In genomic region chr11:66525371-66526045, GRCm38 (mm10) we compare ENCODE assay signal across 8 mouse cellular contexts. TPM values are rescaled to one million over a fixed set of nuclear protein-coding genes. Genes with fewer than 3 reads are reported as not detected.
DNase-seq lines count a peak whose midpoint lies in the region; ATAC-seq lines count a peak whose summit lies in the region.

Shisa6 (minus strand) TSS chr11:66525964.

- ATAC-seq in hindbrain, embryonic 13.5 days (ENCODE audit: low FRiP score): peak; percentile 70
- ATAC-seq in neural tube, embryonic 13.5 days (ENCODE audit: low read depth): peak; percentile 73
- no peak for ATAC-seq in monocyte, adult 5-6 weeks (replicated peaks; ENCODE audit: insufficient number of reproducible peaks, low FRiP score, low TSS enrichment, poor library complexity, severe bottlenecking)

- WGBS in hindbrain, embryonic 13.5 days: under 1% methylated on average over 70 of the region's 89 CpGs
- 1% methylated on average over 86 of the region's 89 CpGs for WGBS in limb, embryonic 10.5 days
- under 1% methylated on average over 85 of the region's 89 CpGs for WGBS in neural tube, embryonic 13.5 days

- H3K4me1 ChIP-seq in hindbrain, embryonic 13.5 days (replicated peaks): peaks cover 44% of the 10 kb centered on the region
- peaks cover 22% of the 10 kb centered on the region for H3K4me1 ChIP-seq in limb, embryonic 10.5 days
- peaks cover 49% of the 10 kb centered on the region for H3K4me1 ChIP-seq in neural tube, embryonic 13.5 days (replicated peaks)

- H3K9me3 ChIP-seq in hindbrain, embryonic 13.5 days: no peaks in the 10 kb centered on the region
- H3K9me3 ChIP-seq in limb, embryonic 10.5 days (replicated peaks): no peaks in the 10 kb centered on the region
- H3K9me3 ChIP-seq in neural tube, embryonic 13.5 days: no peaks in the 10 kb centered on the region

- peak within 1 kb of the TSS; percentile 90 for H3K4me2 ChIP-seq in hindbrain, embryonic 13.5 days
- peak within 1 kb of the TSS; percentile 72 for H3K4me2 ChIP-seq in neural tube, embryonic 13.5 days

- H3K27me3 ChIP-seq in hindbrain, embryonic 13.5 days: peaks cover 71% of the 10 kb centered on the region
- peaks cover 91% of the 10 kb centered on the region for H3K27me3 ChIP-seq in limb, embryonic 10.5 days (ENCODE audit: low read depth, poor library complexity, severe bottlenecking)
- peaks cover 73% of the 10 kb centered on the region for H3K27me3 ChIP-seq in neural tube, embryonic 13.5 days

- peak within 1 kb of the TSS; percentile 80 for H3K9ac ChIP-seq in hindbrain, embryonic 13.5 days
- peak within 1 kb of the TSS; percentile 80 for H3K9ac ChIP-seq in neural tube, embryonic 13.5 days

- DNase-seq in adrenal gland, adult 18-20 months (ENCODE audit: low spot score in 2 of 2): peak; percentile 6 to 22
- DNase-seq in adrenal gland, postnatal 4 days (ENCODE audit: low spot score in 2 of 2): no peak
- DNase-seq in right cerebral cortex, postnatal 10 days (ENCODE audit: low spot score in 2 of 2): peak; percentile 49 to 59
- DNase-seq in right cerebral cortex, adult 18-20 months: no peak
- peak; percentile 62 for DNase-seq in limb, embryonic 10.5 days (ENCODE audit: low spot score)

- peak within 1 kb of the TSS; percentile 77 for H3K4me3 ChIP-seq in hindbrain, embryonic 13.5 days
- H3K4me3 ChIP-seq in limb, embryonic 10.5 days: peak within 1 kb of the TSS; percentile 59
- peak within 1 kb of the TSS; percentile 60 for H3K4me3 ChIP-seq in neural tube, embryonic 13.5 days

- peak within 1 kb of the TSS; percentile 76 for H3K27ac ChIP-seq in hindbrain, embryonic 13.5 days
- H3K27ac ChIP-seq in limb, embryonic 10.5 days: peak within 1 kb of the TSS; percentile 46; the same call in 1 of the 2 replicates
- peak within 1 kb of the TSS; percentile 82 for H3K27ac ChIP-seq in neural tube, embryonic 13.5 days (replicated peaks)

- no peaks in the 10 kb centered on the region for H3K36me3 ChIP-seq in hindbrain, embryonic 13.5 days
- no peaks in the 10 kb centered on the region for H3K36me3 ChIP-seq in limb, embryonic 10.5 days
- H3K36me3 ChIP-seq in neural tube, embryonic 13.5 days: no peaks in the 10 kb centered on the region

RNA-seq across cellular contexts. Expression of gene Shisa6, which starts in this region (rescaled TPM):
- total RNA-seq in adrenal gland, adult 18-20 months (2021): under 1 TPM; 0.43 to 0.74 TPM
- total RNA-seq in adrenal gland, postnatal 4 days (2021): under 1 TPM; 0.31 to 0.45 TPM
- 3.1 and 4.0 TPM in 2 replicates for polyA plus RNA-seq in hindbrain, embryonic 13.5 days (2015; fragmentation: Nextera tagmentation; extraction: Ambion mirVana)
- 0.03 and 0.26 TPM in 2 replicates for polyA plus RNA-seq in limb, embryonic 10.5 days (2016; fragmentation: Nextera tagmentation; extraction: Ambion mirVana)
- polyA plus RNA-seq in neural tube, embryonic 13.5 days (2015; fragmentation: Nextera tagmentation; extraction: Ambion mirVana): 3.7 and 4.8 TPM in 2 replicates
- not detected in 3 replicates for total RNA-seq in monocyte, adult 5-6 weeks (2017)

Comparison
In these comparisons a context has a peak if more than half of its experiments do, and no peak if none do; other contexts are left out.
1. DNase-seq: peak in right cerebral cortex, postnatal 10 days (2 of 2); none in adrenal gland, postnatal 4 days (0 of 2) and right cerebral cortex, adult 18-20 months (single experiment).
2. Peak in DNase-seq in adrenal gland, adult 18-20 months; RNA of the gene not detected or under 1 TPM.
3. Peak in DNase-seq, H3K4me3 ChIP-seq and H3K27ac ChIP-seq in limb, embryonic 10.5 days; RNA of the gene not detected or under 1 TPM.
4. Peak in every context shown above with its lines, with median percentiles within 50 percentile points of each other: H3K27ac ChIP-seq and H3K4me3 ChIP-seq.